Mouse (Mus musculus) intestine, postnatal 0 days (tissue): ENCODE results near the gene Olfr519. TPM values are rescaled to one million over a fixed set of nuclear protein-coding genes. Genes with fewer than 3 reads are reported as not detected.

Experiments
- ATAC-seq: fragments of 200-750 bp; cut with Nextera tagmentation; 2 replicates; pipeline ENCODE4 v1.8.0; 2017; ENCODE audit warnings: mild to moderate bottlenecking, moderate TSS enrichment, moderate library complexity
- H3K27ac ChIP-seq: fragments of 300-500 bp; sonication (generic); 2 replicates; pipeline ENCODE4 v1.5.1; 2014; ENCODE audit warnings: mild to moderate bottlenecking, low read depth, low read length, moderate library complexity
- H3K27me3 ChIP-seq: fragments of 300-500 bp; sonication (generic); replicated peaks from 2 replicates; pipeline ENCODE4 v1.6.1; 2014; ENCODE audit warnings: low read length, mixed read lengths; ENCODE audit not compliant: control insufficient read depth, insufficient read depth
- H3K36me3 ChIP-seq: fragments of 300-500 bp; sonication (generic); 2 replicates; pipeline ENCODE4 v1.6.1; 2014; ENCODE audit warnings: mild to moderate bottlenecking, moderate library complexity; ENCODE audit not compliant: control insufficient read depth, insufficient read depth
- H3K4me1 ChIP-seq: fragments of 300-500 bp; sonication (generic); replicated peaks from 2 replicates; pipeline ENCODE4 v1.6.1; 2014; ENCODE audit warnings: antibody characterized with exemption, low read length, mixed read lengths; ENCODE audit not compliant: control insufficient read depth, insufficient read depth
- H3K4me2 ChIP-seq: fragments of 300-500 bp; sonication (generic); replicated peaks from 2 replicates; pipeline ENCODE4 v1.6.1; 2014; ENCODE audit warnings: low read depth, mild to moderate bottlenecking, moderate library complexity
- H3K4me3 ChIP-seq: fragments of 300-500 bp; sonication (generic); 2 replicates; pipeline ENCODE4 v1.5.1; 2014; ENCODE audit warnings: low read depth, low read length
- H3K9ac ChIP-seq: fragments of 300-500 bp; sonication (generic); 2 replicates; pipeline ENCODE4 v1.6.1; 2014; ENCODE audit warnings: mild to moderate bottlenecking, low read depth, low read length
- H3K9me3 ChIP-seq: fragments of 300-500 bp; sonication (generic); 2 replicates; pipeline ENCODE4 v1.6.1; 2016; ENCODE audit warnings: mixed run types; ENCODE audit not compliant: control insufficient read depth
- CTCF ChIP-seq: sonication (generic); IDR thresholded peaks from 2 replicates; pipeline ENCODE4 v1.5.1; 2016; ENCODE audit warnings: low read depth, mild to moderate bottlenecking, control low read depth, antibody characterized with exemption, moderate library complexity
- WGBS: fragments of 180-500 bp; shearing (Covaris S2); extraction: QIAGEN DNeasy Blood & Tissue Kit; methylation state at CpG from one replicate; pipeline ENCODE4 v1.1.7; 2014; 5-methylcytosine and 5-hydroxymethylcytosine counted together
- polyA plus RNA-seq: library from polyadenylated mRNA; unstranded; fragments of >200 nt; fragmentation: Nextera tagmentation; extraction: Ambion mirVana; gene quantifications from 2 replicates; pipeline ENCODE4 v1.2.1, GENCODE M21; 2015

Olfr519 gene
- polyA plus RNA-seq = not detected in 2 replicates

- Histone ChIP-seq H3K27ac (no peak within 1 kb of the TSS), H3K27me3 (no peaks in the 10 kb centered on the region), H3K9me3 (no peaks in the 10 kb centered on the region), H3K4me1 (no peaks in the 10 kb centered on the region), H3K9ac (no peak within 1 kb of the TSS), H3K36me3 (no peaks in the 10 kb centered on the region), H3K4me2 (no peak within 1 kb of the TSS), H3K4me3 (no peak within 1 kb of the TSS)
- no peak for TF ChIP-seq CTCF
- no peak for ATAC-seq
- WGBS = 87% methylated on average over 5 of the region's 5 CpGs
Measured at GRCm38 (mm10) chr7:108894320-108894719, at the start of gene Olfr519. Gene Olfr519, minus strand, starts transcription at chr7:108894420.

DNA sequence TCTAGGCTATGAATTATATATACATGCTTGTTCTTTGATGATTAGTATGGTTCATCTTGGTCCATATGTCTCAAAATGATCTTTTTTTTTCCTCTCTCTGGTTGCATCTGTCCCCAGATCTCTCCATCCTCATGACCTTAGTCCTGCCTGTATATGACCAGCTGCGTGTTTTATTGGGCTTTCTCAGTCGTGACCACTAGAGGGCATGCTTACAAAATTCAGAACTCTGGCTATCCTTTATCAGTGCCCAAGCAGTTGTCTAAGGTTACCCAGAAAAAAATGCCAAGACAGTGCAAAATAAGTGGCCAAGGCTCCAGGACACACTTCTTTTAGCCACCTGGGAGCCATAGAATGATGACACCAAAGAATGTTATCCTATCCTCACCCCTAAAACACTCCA is 49.8 kb upstream of the Olfr519 start:
- no peaks in the 10 kb centered on the region for H3K9me3 ChIP-seq
- peak; percentile 79 for TF ChIP-seq CTCF
- no peak; the same call in 1 of the 2 replicates for ATAC-seq
- H3K36me3 ChIP-seq = peaks cover 35% of the 10 kb centered on the region
- H3K9ac ChIP-seq = no peak overlapping the region
- H3K4me3 ChIP-seq = no peak overlapping the region
- H3K4me2 ChIP-seq = no peak overlapping the region
- no peaks in the 10 kb centered on the region for H3K27me3 ChIP-seq
- no peak overlapping the region for H3K27ac ChIP-seq
- 0% methylated on average over 2 of the region's 2 CpGs for WGBS
- H3K4me1 ChIP-seq = no peaks in the 10 kb centered on the region

DNA sequence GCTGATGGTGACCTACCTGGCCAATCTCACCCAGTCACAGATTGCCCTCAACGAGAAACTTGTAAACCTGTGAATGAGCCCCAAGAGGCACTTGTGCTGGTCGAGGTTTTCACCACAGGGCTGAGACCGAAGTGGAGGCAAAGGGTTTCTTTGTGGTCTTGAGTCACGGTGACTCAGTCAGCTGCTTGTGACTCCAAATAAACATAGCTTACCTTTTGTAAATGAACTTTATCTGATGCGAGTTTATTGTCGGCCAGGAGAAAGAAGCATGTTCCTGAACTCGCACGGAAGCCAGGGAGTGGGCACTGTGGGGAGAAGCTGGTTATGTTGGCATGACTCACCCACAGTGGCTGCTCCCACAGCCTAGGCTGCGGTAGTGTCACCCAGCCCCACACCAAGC is 47.2 kb upstream of the Olfr519 start:
- WGBS = 87% methylated on average over 9 of the region's 9 CpGs
- no peak for ATAC-seq
- peaks cover 50% of the 10 kb centered on the region for H3K36me3 ChIP-seq
- H3K4me3 ChIP-seq = no peak overlapping the region
- H3K4me2 ChIP-seq = no peak overlapping the region
- no peak for TF ChIP-seq CTCF
- no peaks in the 10 kb centered on the region for H3K9me3 ChIP-seq
- H3K27ac ChIP-seq = no peak overlapping the region
- no peaks in the 10 kb centered on the region for H3K27me3 ChIP-seq
- no peaks in the 10 kb centered on the region for H3K4me1 ChIP-seq
- H3K9ac ChIP-seq = no peak overlapping the region

GRCm38 (mm10) chr7:108936591-108936990 is 42.4 kb upstream of the Olfr519 start:
- peaks cover 39% of the 10 kb centered on the region for H3K36me3 ChIP-seq
- H3K27ac ChIP-seq = no peak overlapping the region
- no peak for TF ChIP-seq CTCF
- peaks cover 5% of the 10 kb centered on the region; the same call in 1 of the 2 replicates for H3K4me1 ChIP-seq
- H3K4me3 ChIP-seq = no peak overlapping the region
- H3K27me3 ChIP-seq = no peaks in the 10 kb centered on the region
- H3K4me2 ChIP-seq = no peak overlapping the region
- no peak overlapping the region for H3K9ac ChIP-seq
- ATAC-seq = no peak
- H3K9me3 ChIP-seq = no peaks in the 10 kb centered on the region
- WGBS = 95% methylated on average over 4 of the region's 4 CpGs

GRCm38 (mm10) chr7:108935411-108935810 is 41.2 kb upstream of the Olfr519 start:
- no peaks in the 10 kb centered on the region for H3K27me3 ChIP-seq
- no peak for ATAC-seq
- TF ChIP-seq CTCF = no peak
- no peak overlapping the region for H3K27ac ChIP-seq
- H3K4me2 ChIP-seq = peak overlapping the region; percentile 69
- WGBS = 76% methylated on average over 7 of the region's 7 CpGs
- H3K9ac ChIP-seq = peak overlapping the region; percentile 97; the same call in 1 of the 2 replicates
- peaks cover 5% of the 10 kb centered on the region; the same call in 1 of the 2 replicates for H3K4me1 ChIP-seq
- peaks cover 28% of the 10 kb centered on the region for H3K36me3 ChIP-seq
- no peaks in the 10 kb centered on the region for H3K9me3 ChIP-seq
- peak overlapping the region; percentile 97 for H3K4me3 ChIP-seq

DNA sequence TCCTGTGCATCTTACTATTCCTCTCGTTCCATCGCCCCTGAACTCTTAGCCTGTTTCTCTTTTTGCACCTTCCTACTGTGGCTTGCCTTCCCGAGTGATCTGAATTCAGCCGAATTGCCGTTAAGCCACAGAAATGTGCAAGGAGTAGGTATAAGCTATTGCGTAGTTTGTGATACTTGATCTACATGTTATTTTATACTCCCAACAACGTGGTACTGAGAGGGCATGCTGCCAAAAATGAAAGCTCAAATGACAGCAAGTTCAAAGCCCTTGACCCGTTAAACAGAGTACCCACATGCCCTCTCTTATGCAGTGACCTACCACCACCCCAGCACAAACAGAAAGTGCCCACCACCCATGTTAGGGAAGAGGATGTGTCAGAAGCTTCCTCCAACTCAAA is 40.6 kb upstream of the Olfr519 start:
- no peak for ATAC-seq
- WGBS = 4% methylated on average over 8 of the region's 8 CpGs
- Histone ChIP-seq H3K9ac (peak overlapping the region; percentile 97), H3K4me1 (peaks cover 5% of the 10 kb centered on the region; the same call in 1 of the 2 replicates), H3K36me3 (peaks cover 22% of the 10 kb centered on the region), H3K27ac (0 out of 2 replicates have a peak overlapping the region, but pooled peaks have one; percentile 84), H3K4me3 (peak overlapping the region; percentile 97), H3K4me2 (peak overlapping the region; percentile 69), H3K9me3 (no peaks in the 10 kb centered on the region), H3K27me3 (no peaks in the 10 kb centered on the region)
- no peak for TF ChIP-seq CTCF
